11 mouse cellular contexts compared by ENCODE assay signal in the genomic region with DNA sequence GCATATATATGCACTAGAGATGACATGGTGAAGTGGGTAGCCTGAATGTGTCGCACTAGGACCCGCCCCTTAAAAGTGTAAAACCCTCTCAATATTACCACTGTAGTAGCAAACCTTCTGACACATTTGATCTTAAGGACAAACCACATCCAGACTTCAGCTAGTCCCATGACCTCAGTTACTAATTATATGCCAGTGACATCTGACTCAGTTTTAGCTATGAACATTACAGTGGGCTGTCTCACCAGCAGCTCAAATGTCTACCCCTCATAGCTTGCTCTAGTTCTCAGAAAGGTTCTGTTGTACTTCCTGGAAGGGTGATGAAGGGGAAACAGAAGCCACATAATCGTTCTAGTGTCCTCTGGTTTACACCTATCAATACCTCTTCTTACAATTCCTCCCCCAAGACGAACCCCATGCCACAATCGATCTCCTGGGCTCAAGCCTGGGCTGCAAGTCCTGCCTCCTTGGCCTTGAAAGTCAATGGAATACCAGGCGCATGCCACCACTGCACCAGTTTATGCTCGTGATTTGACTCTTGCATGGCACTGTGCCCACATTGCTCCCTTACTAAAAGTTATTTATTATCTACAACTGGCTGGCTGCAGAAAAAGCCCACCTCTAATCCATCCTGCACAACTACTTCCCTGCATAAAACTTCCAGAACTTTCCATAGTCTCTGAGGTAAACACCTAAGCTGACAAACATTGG. TPM values are rescaled to one million over a fixed set of nuclear protein-coding genes. Genes with fewer than 3 reads are reported as not detected.
A peak's percentile ranks its signal among the peaks of the same experiment; 100 is the strongest.
DNase-seq lines count a peak whose midpoint lies in the region; ATAC-seq and TF ChIP-seq lines count a peak whose summit lies in the region.
"Had no signal": no experiment of that assay in that cellular context is flagged by ENCODE, and none has a peak within 500 bp of the region (broad histone marks: within the 10 kb centered on the region; RNA-seq: fewer than 3 reads in every experiment).

No protein-coding gene starts in this region.

- no peaks in the 10 kb centered on the region for H3K27me3 ChIP-seq in midbrain, embryonic 14.5 days (ENCODE audit: control insufficient read depth, insufficient read depth, low read length)
- no peaks in the 10 kb centered on the region for H3K27me3 ChIP-seq in midbrain, embryonic 15.5 days (replicated peaks)
- H3K27me3 ChIP-seq in forebrain, embryonic 10.5 days (ENCODE audit: poor library complexity, severe bottlenecking): no peaks in the 10 kb centered on the region

- no peak for TF ChIP-seq CTCF in gastrocnemius, adult 2 months (IDR thresholded peaks at IDR 0.05)

- WGBS in midbrain, embryonic 14.5 days: 89% methylated on average over 7 of the region's 7 CpGs
- 87% methylated on average over 7 of the region's 7 CpGs for WGBS in midbrain, embryonic 15.5 days
- 85% methylated on average over 7 of the region's 7 CpGs for WGBS in forebrain, embryonic 10.5 days

- H3K9me3 ChIP-seq in midbrain, embryonic 14.5 days (ENCODE audit: control insufficient read depth, low read length): no peaks in the 10 kb centered on the region
- H3K9me3 ChIP-seq in midbrain, embryonic 15.5 days: no peaks in the 10 kb centered on the region
- no peaks in the 10 kb centered on the region for H3K9me3 ChIP-seq in forebrain, embryonic 10.5 days

- H3K4me1 ChIP-seq in midbrain, embryonic 14.5 days (ENCODE audit: control insufficient read depth, insufficient read depth, low read length): no peaks in the 10 kb centered on the region
- no peaks in the 10 kb centered on the region for H3K4me1 ChIP-seq in midbrain, embryonic 15.5 days
- peaks cover 8% of the 10 kb centered on the region; the same call in 1 of the 2 replicates for H3K4me1 ChIP-seq in forebrain, embryonic 10.5 days

- peak; percentile 20 for DNase-seq in gastrocnemius, adult 2 months
- no peak for DNase-seq in gastrocnemius, adult 8-10 months (ENCODE audit: low spot score in 2 of 2)
- DNase-seq in midbrain, embryonic 14.5 days: no peak
- peak; percentile 72 to 78 for DNase-seq in kidney, postnatal 36 days
- no peak for DNase-seq in thymus, postnatal 36 days
- DNase-seq in cerebellum, adult 11-12 months: no peak
- no peak for DNase-seq in forebrain, embryonic 10.5 days (ENCODE audit: extremely low spot score, low spot score)
- DNase-seq: lung, adult 18-20 months; thymus, postnatal 4 days had no signal

- H3K4me3 ChIP-seq in gastrocnemius, adult 2 months: no peak overlapping the region
- H3K4me3 ChIP-seq in midbrain, embryonic 14.5 days (replicated peaks; ENCODE audit: low read depth, low read length): no peak overlapping the region
- no peak overlapping the region for H3K4me3 ChIP-seq in midbrain, embryonic 15.5 days
- H3K4me3 ChIP-seq in forebrain, embryonic 10.5 days: no peak overlapping the region

- no peak overlapping the region for H3K4me2 ChIP-seq in midbrain, embryonic 14.5 days (ENCODE audit: low read length)
- no peak overlapping the region for H3K4me2 ChIP-seq in midbrain, embryonic 15.5 days

- H3K36me3 ChIP-seq in midbrain, embryonic 14.5 days (ENCODE audit: control insufficient read depth, insufficient read depth, low read length): no peaks in the 10 kb centered on the region
- no peaks in the 10 kb centered on the region for H3K36me3 ChIP-seq in midbrain, embryonic 15.5 days (replicated peaks)
- no peaks in the 10 kb centered on the region for H3K36me3 ChIP-seq in forebrain, embryonic 10.5 days (replicated peaks)

- no peak overlapping the region for H3K9ac ChIP-seq in midbrain, embryonic 14.5 days (replicated peaks; ENCODE audit: low read length)
- H3K9ac ChIP-seq in midbrain, embryonic 15.5 days: no peak overlapping the region

- H3K27ac ChIP-seq in gastrocnemius, adult 2 months: peak overlapping the region; percentile 61
- no peak overlapping the region for H3K27ac ChIP-seq in midbrain, embryonic 14.5 days (replicated peaks; ENCODE audit: low read depth, low read length)
- H3K27ac ChIP-seq in midbrain, embryonic 15.5 days: no peak overlapping the region
- H3K27ac ChIP-seq in forebrain, embryonic 10.5 days: no peak overlapping the region

- intact Hi-C loops in gastrocnemius, adult 2 months (cut with DNase I): no loop called here

- peak; percentile 4; the same call in 1 of the 2 replicates for ATAC-seq in midbrain, embryonic 14.5 days (ENCODE audit: low FRiP score, low TSS enrichment)
- ATAC-seq in midbrain, embryonic 15.5 days (replicated peaks): no peak
- ATAC-seq: forebrain, embryonic 14.5 days had no signal

RNA-seq across cellular contexts. Expression of a gene that starts 28.3 kb away (rescaled TPM):
- 1 to 10 TPM; 5.2 to 7.4 TPM for total RNA-seq in gastrocnemius, adult 2 months (2021)
- total RNA-seq in gastrocnemius, adult 8-10 months (2022): 1 to 10 TPM; 3.5 to 5.2 (median 4.3) TPM
- polyA plus RNA-seq in midbrain, embryonic 14.5 days (2014; fragmentation: Nextera tagmentation; extraction: Ambion mirVana): 76.8 and 98.0 TPM in 2 replicates
- 67.8 and 70.4 TPM in 2 replicates for polyA plus RNA-seq in midbrain, embryonic 15.5 days (2015; fragmentation: Nextera tagmentation; extraction: Ambion mirVana)
- polyA plus RNA-seq in forebrain, embryonic 10.5 days (2016; fragmentation: Nextera tagmentation; extraction: Ambion mirVana): 63.0 and 65.0 TPM in 2 replicates

Comparison
In these comparisons a context has a peak if more than half of its experiments do, and no peak if none do; other contexts are left out.
1. DNase-seq: peak in gastrocnemius, adult 2 months (single experiment) and kidney, postnatal 36 days (2 of 2); none in gastrocnemius, adult 8-10 months (0 of 2), midbrain, embryonic 14.5 days (single experiment), thymus, postnatal 36 days (0 of 2), cerebellum, adult 11-12 months (single experiment) and forebrain, embryonic 10.5 days (single experiment).